Mouse (Mus musculus) myocyte (in vitro differentiated cells): ENCODE data around the gene Mnat1.

Source experiments
- CEBPB ChIP-seq: IDR thresholded peaks from 2 replicates; pipeline ENCODE4 v1.6.1; 2011; ENCODE audit warnings: mild to moderate bottlenecking, moderate library complexity; ENCODE audit not compliant: poor library complexity, insufficient read depth, severe bottlenecking
- E2F4 ChIP-seq: IDR thresholded peaks from one replicate; pipeline ENCODE4 v1.6.1; 2011; ENCODE audit warnings: mild to moderate bottlenecking, control low read depth, moderate library complexity; ENCODE audit not compliant: insufficient read depth
- POLR2A ChIP-seq: IDR thresholded peaks from one replicate; pipeline ENCODE4 v1.6.1; 2011; ENCODE audit warnings: low read depth, mild to moderate bottlenecking, control low read depth, moderate library complexity; ENCODE audit not compliant: insufficient read length
- REST ChIP-seq: IDR thresholded peaks from one replicate; pipeline ENCODE4 v1.6.1; 2011; ENCODE audit warnings: mild to moderate bottlenecking, control low read depth, moderate library complexity; ENCODE audit not compliant: insufficient read depth, insufficient read length
- SRF ChIP-seq: IDR thresholded peaks from one replicate; pipeline ENCODE4 v1.6.1; 2011; ENCODE audit warnings: low read depth; ENCODE audit not compliant: control insufficient read depth, insufficient read length
- TCF12 ChIP-seq: IDR thresholded peaks from one replicate; pipeline ENCODE4 v1.6.1; 2011; ENCODE audit warnings: mild to moderate bottlenecking, control low read depth; ENCODE audit not compliant: poor library complexity, insufficient read depth, severe bottlenecking
- TCF3 ChIP-seq: IDR thresholded peaks from one replicate; pipeline ENCODE4 v1.6.1; 2011; ENCODE audit warnings: low read depth, control low read depth; ENCODE audit not compliant: insufficient read length
- USF1 ChIP-seq: IDR thresholded peaks from one replicate; pipeline ENCODE4 v1.6.1; 2011; ENCODE audit warnings: low read depth, mild to moderate bottlenecking, control low read depth, moderate library complexity

GRCm38 (mm10) chr12:73268497-73268896 lies 145.0 kb downstream of the Mnat1 start:
- TF ChIP-seq POLR2A, result no peak
- no peak for TF ChIP-seq TCF12
- TF ChIP-seq TCF3, result no peak
- no peak for TF ChIP-seq SRF
- TF ChIP-seq REST, result no peak
- TF ChIP-seq CEBPB, result no peak
- TF ChIP-seq USF1, result no peak
- no peak for TF ChIP-seq E2F4
